Comparison of ENCODE assay signal across 26 mouse cellular contexts in the genomic region with DNA sequence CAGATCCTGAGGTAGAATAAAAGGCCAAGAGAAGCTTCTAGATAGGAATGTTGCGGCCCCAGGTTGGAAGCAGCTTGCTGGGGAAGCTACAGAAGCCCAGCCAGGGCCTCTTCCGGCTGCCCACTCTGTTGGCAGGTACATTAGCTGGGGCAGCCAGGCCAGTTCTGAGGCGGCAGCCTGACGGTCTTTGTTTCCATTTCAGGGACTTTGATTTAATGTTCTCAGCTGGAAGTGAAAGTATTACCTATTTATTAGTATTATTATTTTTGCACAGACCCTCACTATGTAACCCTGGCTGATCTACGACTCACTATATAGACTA. TPM values are rescaled to one million over a fixed set of nuclear protein-coding genes. Genes with fewer than 3 reads are reported as not detected.
A peak's percentile ranks its signal among the peaks of the same experiment; 100 is the strongest.
DNase-seq lines count a peak whose midpoint lies in the region; ATAC-seq lines count a peak whose summit lies in the region.
"Had no signal": no experiment of that assay in that cellular context is flagged by ENCODE, and none has a peak within 500 bp of the region (broad histone marks: within the 10 kb centered on the region; RNA-seq: fewer than 3 reads in every experiment).

No protein-coding gene starts in this region.

- H3K9ac ChIP-seq in kidney, embryonic 15.5 days: no peak overlapping the region
- no peak overlapping the region for H3K9ac ChIP-seq in stomach, embryonic 14.5 days (replicated peaks; ENCODE audit: low read depth, low read length)
- H3K9ac ChIP-seq: embryonic facial prominence, embryonic 13.5 days; hindbrain, embryonic 13.5 days; limb, embryonic 13.5 days had no signal

- no peaks in the 10 kb centered on the region for H3K27me3 ChIP-seq in kidney, embryonic 15.5 days
- no peaks in the 10 kb centered on the region for H3K27me3 ChIP-seq in embryonic facial prominence, embryonic 10.5 days (replicated peaks; ENCODE audit: low read depth, poor library complexity, severe bottlenecking)
- no peaks in the 10 kb centered on the region for H3K27me3 ChIP-seq in stomach, embryonic 14.5 days (ENCODE audit: control insufficient read depth, insufficient read depth, low read length)
- H3K27me3 ChIP-seq: embryonic facial prominence, embryonic 13.5 days; hindbrain, embryonic 13.5 days; limb, embryonic 13.5 days; Patski had no signal

- peaks cover 21% of the 10 kb centered on the region for H3K4me1 ChIP-seq in kidney, embryonic 15.5 days
- peaks cover 41% of the 10 kb centered on the region for H3K4me1 ChIP-seq in embryonic facial prominence, embryonic 10.5 days
- H3K4me1 ChIP-seq in stomach, embryonic 14.5 days (ENCODE audit: control insufficient read depth, insufficient read depth, low read length): peaks cover 14% of the 10 kb centered on the region; the same call in 1 of the 2 replicates

- 58% methylated on average over 5 of the region's 5 CpGs for WGBS in kidney, embryonic 15.5 days
- 82% methylated on average over 5 of the region's 5 CpGs for WGBS in embryonic facial prominence, embryonic 10.5 days
- 55% methylated on average over 5 of the region's 5 CpGs for WGBS in stomach, embryonic 14.5 days

- H3K4me2 ChIP-seq in kidney, embryonic 15.5 days: no peak overlapping the region
- H3K4me2 ChIP-seq in stomach, embryonic 14.5 days (replicated peaks; ENCODE audit: low read depth, low read length): no peak overlapping the region
- H3K4me2 ChIP-seq: embryonic facial prominence, embryonic 13.5 days; hindbrain, embryonic 13.5 days; limb, embryonic 13.5 days; liver, embryonic 11.5 days; midbrain, embryonic 11.5 days had no signal

- H3K36me3 ChIP-seq in kidney, embryonic 15.5 days: no peaks in the 10 kb centered on the region
- no peaks in the 10 kb centered on the region for H3K36me3 ChIP-seq in embryonic facial prominence, embryonic 10.5 days (replicated peaks)
- H3K36me3 ChIP-seq in stomach, embryonic 14.5 days (ENCODE audit: control insufficient read depth, insufficient read depth, low read length): no peaks in the 10 kb centered on the region
- H3K36me3 ChIP-seq: embryonic facial prominence, embryonic 13.5 days; hindbrain, embryonic 13.5 days; limb, embryonic 13.5 days had no signal

- no peaks in the 10 kb centered on the region for H3K9me3 ChIP-seq in kidney, embryonic 15.5 days (replicated peaks)
- no peaks in the 10 kb centered on the region for H3K9me3 ChIP-seq in embryonic facial prominence, embryonic 10.5 days
- no peaks in the 10 kb centered on the region for H3K9me3 ChIP-seq in stomach, embryonic 14.5 days (ENCODE audit: control insufficient read depth, low read depth, low read length)
- H3K9me3 ChIP-seq: embryonic facial prominence, embryonic 13.5 days; hindbrain, embryonic 13.5 days; limb, embryonic 13.5 days had no signal

- H3K27ac ChIP-seq in kidney, embryonic 15.5 days: peak overlapping the region; percentile 48
- H3K27ac ChIP-seq in embryonic facial prominence, embryonic 10.5 days (replicated peaks): 0 out of 2 replicates have a peak overlapping the region, but pooled peaks have one; percentile 51
- H3K27ac ChIP-seq in stomach, embryonic 14.5 days (ENCODE audit: low read length): peak overlapping the region; percentile 67; the same call in 1 of the 2 replicates
- H3K27ac ChIP-seq: embryonic facial prominence, embryonic 13.5 days; hindbrain, embryonic 13.5 days; kidney, postnatal 0 days had no signal

- no peak for ATAC-seq in kidney, embryonic 15.5 days (replicated peaks; ENCODE audit: low FRiP score)
- ATAC-seq in stomach, embryonic 14.5 days (ENCODE audit: insufficient number of reproducible peaks, insufficient read depth, low FRiP score, low read depth): no peak
- ATAC-seq: forebrain, embryonic 16.5 days; midbrain, embryonic 16.5 days; Patski had no signal

- peak; percentile 66 to 74 for DNase-seq in cerebellum, postnatal 14 days
- no peak for DNase-seq in cerebellum, adult 9-10 months
- DNase-seq in kidney, adult 8-10 months: no peak
- DNase-seq in embryonic facial prominence, embryonic 10.5 days (ENCODE audit: low spot score): no peak
- DNase-seq in urinary bladder, postnatal 10 days (ENCODE audit: low spot score): no peak
- no peak for DNase-seq in yolk sac, embryonic 10.5 days (ENCODE audit: low spot score)
- DNase-seq: adrenal gland, postnatal 25 days; heart, postnatal 14 days; kidney, adult 18-20 months; kidney, postnatal 4 days; lung, postnatal 36 days; right cerebral cortex, adult 18-20 months; spleen, adult 18-20 months; thymus, postnatal 25 days had no signal

- H3K4me3 ChIP-seq in kidney, embryonic 15.5 days (replicated peaks): no peak overlapping the region
- no peak overlapping the region for H3K4me3 ChIP-seq in embryonic facial prominence, embryonic 10.5 days
- H3K4me3 ChIP-seq in stomach, embryonic 14.5 days (ENCODE audit: low read depth, low read length): no peak overlapping the region
- H3K4me3 ChIP-seq: embryonic facial prominence, embryonic 13.5 days; erythroblast, embryonic 14.5 days; hindbrain, embryonic 13.5 days; limb, embryonic 13.5 days had no signal

RNA-seq across cellular contexts. Expression of gene Sept9, which starts 26.7 kb away (rescaled TPM):
- polyA plus RNA-seq in kidney, embryonic 15.5 days (2015; fragmentation: Nextera tagmentation; extraction: Ambion mirVana): 120 and 126 TPM in 2 replicates
- polyA plus RNA-seq in embryonic facial prominence, embryonic 10.5 days (2016; fragmentation: Nextera tagmentation; extraction: Ambion mirVana): 255 TPM in 2 replicates
- 106 and 109 TPM in 2 replicates for polyA plus RNA-seq in stomach, embryonic 14.5 days (2014; fragmentation: Nextera tagmentation; extraction: Ambion mirVana)

Comparison
In these comparisons a context has a peak if more than half of its experiments do, and no peak if none do; other contexts are left out.
1. DNase-seq: peak in cerebellum, postnatal 14 days (2 of 2); none in cerebellum, adult 9-10 months (single experiment), kidney, adult 8-10 months (0 of 2), embryonic facial prominence, embryonic 10.5 days (single experiment), urinary bladder, postnatal 10 days (single experiment) and yolk sac, embryonic 10.5 days (single experiment).
2. Peak in every context shown above with its lines, with median percentiles within 50 percentile points of each other: H3K27ac ChIP-seq.